Mouse (Mus musculus) midbrain, embryonic 16.5 days (tissue): ENCODE results near the gene Zfp511. TPM values are rescaled to one million over a fixed set of nuclear protein-coding genes. Genes with fewer than 3 reads are reported as not detected.

Experiments used
- ATAC-seq: fragments of 200-750 bp; cut with Nextera tagmentation; 2 replicates; pipeline ENCODE4 v1.8.0; 2017; ENCODE audit warnings: moderate TSS enrichment
- H3K27ac ChIP-seq: fragments of 300-500 bp; sonication (generic); 2 replicates; pipeline ENCODE4 v1.5.1; 2014; ENCODE audit warnings: mild to moderate bottlenecking, low read length, mixed read lengths
- H3K27me3 ChIP-seq: fragments of 300-500 bp; sonication (generic); 2 replicates; pipeline ENCODE4 v1.6.1; 2014; ENCODE audit warnings: low read depth, low read length, mixed read lengths; ENCODE audit not compliant: control insufficient read depth, insufficient read depth
- H3K36me3 ChIP-seq: fragments of 300-500 bp; sonication (generic); 2 replicates; pipeline ENCODE4 v1.6.1; 2014; ENCODE audit warnings: mild to moderate bottlenecking, low read length, moderate library complexity, mixed read lengths; ENCODE audit not compliant: control insufficient read depth, insufficient read depth
- H3K4me1 ChIP-seq: fragments of 300-500 bp; sonication (generic); 2 replicates; pipeline ENCODE4 v1.6.1; 2014; ENCODE audit warnings: mild to moderate bottlenecking, low read length, mixed read lengths; ENCODE audit not compliant: control insufficient read depth, insufficient read depth
- H3K4me2 ChIP-seq: fragments of 300-500 bp; sonication (generic); 2 replicates; pipeline ENCODE4 v1.6.1; 2014; ENCODE audit warnings: mild to moderate bottlenecking, low read length, mixed read lengths
- H3K4me3 ChIP-seq: fragments of 300-500 bp; sonication (generic); 2 replicates; pipeline ENCODE4 v1.5.1; 2014; ENCODE audit warnings: low read depth, mild to moderate bottlenecking, low read length, moderate library complexity, mixed read lengths
- H3K9ac ChIP-seq: fragments of 300-500 bp; sonication (generic); 2 replicates; pipeline ENCODE4 v1.6.1; 2014; ENCODE audit warnings: low read depth, low read length, mixed read lengths
- H3K9me3 ChIP-seq: fragments of 300-500 bp; sonication (generic); replicated peaks from 2 replicates; pipeline ENCODE4 v1.6.1; 2014; ENCODE audit warnings: mild to moderate bottlenecking, low read length, mixed read lengths; ENCODE audit not compliant: control insufficient read depth, poor library complexity, severe bottlenecking
- WGBS: fragments of 180-500 bp; shearing (Covaris S2); extraction: QIAGEN DNeasy Blood & Tissue Kit; methylation state at CpG from one replicate; pipeline ENCODE4 v1.1.7; 2014; 5-methylcytosine and 5-hydroxymethylcytosine counted together
- microRNA-seq: library from miRNA; unstranded; fragments of <30 nt; microRNA quantifications from one replicate; pipeline ENCODE4, GENCODE M21; 2017
- polyA plus RNA-seq: library from polyadenylated mRNA; unstranded; fragments of >200 nt; fragmentation: Nextera tagmentation; extraction: Ambion mirVana; gene quantifications from 2 replicates; pipeline ENCODE4 v1.2.1, GENCODE M21; 2015

The Zfp511 gene
- polyA plus RNA-seq, 1 experiment from 2014 or later: 56.5 TPM

- Histone ChIP-seq H3K27me3 (no peaks in the 10 kb centered on the region), H3K36me3 (no peaks in the 10 kb centered on the region; the same call in 1 of the 2 replicates), H3K4me3 (no peak overlapping the region), H3K9ac (no peak overlapping the region), H3K4me2 (peak overlapping the region; percentile 54; the same call in 1 of the 2 replicates), H3K27ac (no peak overlapping the region), H3K9me3 (no peaks in the 10 kb centered on the region), H3K4me1 (peaks cover 14% of the 10 kb centered on the region)
- WGBS: 5% methylated on average over 5 of the region's 5 CpGs
- ATAC-seq: no peak
These were observed 42.5 kb downstream of the Zfp511 start for GRCm38 (mm10) chr7:140078711-140079110.

GRCm38 (mm10) chr7:140080503-140081156 is 44.4 kb downstream of the Zfp511 start:
- 2% methylated on average over 24 of the region's 24 CpGs for WGBS
- Histone ChIP-seq H3K4me2 (peak overlapping the region; percentile 54), H3K9me3 (no peaks in the 10 kb centered on the region), H3K9ac (peak overlapping the region; percentile 87), H3K4me1 (peaks cover 14% of the 10 kb centered on the region), H3K36me3 (no peaks in the 10 kb centered on the region), H3K4me3 (peak overlapping the region; percentile 72), H3K27ac (peak overlapping the region; percentile 96), H3K27me3 (no peaks in the 10 kb centered on the region)
- ATAC-seq: peak; percentile 81

- H3K9me3 ChIP-seq: no peaks in the 10 kb centered on the region
- 6% methylated on average over 20 of the region's 20 CpGs for WGBS
These were observed 45.4 kb downstream of the Zfp511 start for GRCm38 (mm10) chr7:140081408-140082241.

GRCm38 (mm10) chr7:140082242-140082678 is 46.1 kb downstream of the Zfp511 start, which contains the start of gene Caly:
Gene Caly (minus strand): TSS chr7:140082548.
- peak; percentile 90 for ATAC-seq
- Histone ChIP-seq H3K36me3 (no peaks in the 10 kb centered on the region), H3K4me3 (peak within 1 kb of the TSS; percentile 72), H3K9ac (peak within 1 kb of the TSS; percentile 87), H3K4me1 (peaks cover 14% of the 10 kb centered on the region), H3K27ac (peak within 1 kb of the TSS; percentile 96), H3K27me3 (no peaks in the 10 kb centered on the region), H3K9me3 (no peaks in the 10 kb centered on the region), H3K4me2 (peak within 1 kb of the TSS; percentile 54)
- WGBS: 4% methylated on average over 18 of the region's 18 CpGs

More at GRCm38 (mm10) chr7:140081408-140082241, 45.4 kb downstream of the Zfp511 start:
- no peaks in the 10 kb centered on the region for H3K27me3 ChIP-seq
- ATAC-seq: peak; percentile 37
- peak overlapping the region; percentile 54 for H3K4me2 ChIP-seq
- H3K4me3 ChIP-seq: peak overlapping the region; percentile 72
- peaks cover 14% of the 10 kb centered on the region for H3K4me1 ChIP-seq
- H3K36me3 ChIP-seq: no peaks in the 10 kb centered on the region
- H3K27ac ChIP-seq: peak overlapping the region; percentile 96
- H3K9ac ChIP-seq: peak overlapping the region; percentile 87

Small RNA genes lying within 50 kb of the gene (microRNA-seq; reads per million reads assigned to microRNA genes)
- 1.2 reads per million for gene Mir7062

Other genes with a start within 250 kb of the Zfp511 start
- 31.5 and 34.1 TPM in 2 replicates for gene Adgra1, start 202.2 kb upstream of the Zfp511 start, polyA plus RNA-seq
- gene Kndc1, start 141.7 kb upstream of the Zfp511 start, polyA plus RNA-seq: 22.5 and 23.6 TPM in 2 replicates
- gene Utf1, start 92.6 kb upstream of the Zfp511 start, polyA plus RNA-seq: not detected in 2 replicates
- 0.95 and 1.0 TPM in 2 replicates for gene 6430531B16Rik, start 57.6 kb upstream of the Zfp511 start, polyA plus RNA-seq
- gene Adam8, start 43.8 kb upstream of the Zfp511 start, polyA plus RNA-seq: 3.0 and 3.9 TPM in 2 replicates
- gene Tubgcp2, start 278 bp downstream of the Zfp511 start, polyA plus RNA-seq: 58.0 and 61.0 TPM in 2 replicates
- 0.45 and 0.55 TPM in 2 replicates for gene Msx3, start 12.7 kb downstream of the Zfp511 start, polyA plus RNA-seq
- 299 and 401 TPM in 2 replicates for gene Caly, start 46.2 kb downstream of the Zfp511 start, polyA plus RNA-seq
- gene Prap1, start 57.0 kb downstream of the Zfp511 start, polyA plus RNA-seq: not detected in 2 replicates
- gene Fuom, start 66.0 kb downstream of the Zfp511 start, polyA plus RNA-seq: 32.2 and 33.3 TPM in 2 replicates
- gene Paox, start 79.4 kb downstream of the Zfp511 start, polyA plus RNA-seq: 6.7 and 8.3 TPM in 2 replicates
- 111 TPM in 2 replicates for gene Echs1, start 80.1 kb downstream of the Zfp511 start, polyA plus RNA-seq
- gene Mtg1, start 101.2 kb downstream of the Zfp511 start, polyA plus RNA-seq: 26.7 and 32.6 TPM in 2 replicates
- 26.7 and 29.2 TPM in 2 replicates for gene Sprn, start 118.5 kb downstream of the Zfp511 start, polyA plus RNA-seq
- not detected in 2 replicates for gene Olfr522, start 128.4 kb downstream of the Zfp511 start, polyA plus RNA-seq
- not detected in 2 replicates for gene Olfr523, start 136.8 kb downstream of the Zfp511 start, polyA plus RNA-seq
- gene Olfr524, start 169.6 kb downstream of the Zfp511 start, polyA plus RNA-seq: not detected in 2 replicates
- gene Cd163l1, start 181.9 kb downstream of the Zfp511 start, polyA plus RNA-seq: not detected in 2 replicates
- gene 5830411N06Rik, start 210.9 kb downstream of the Zfp511 start, polyA plus RNA-seq: not detected in 2 replicates